Mouse (Mus musculus) brain, adult 10 weeks (tissue): ENCODE data around the gene Serpinb9b. TPM values are rescaled to one million over a fixed set of nuclear protein-coding genes. Genes with fewer than 3 reads are reported as not detected.

ENCODE experiments used
- polyA plus RNA-seq: library from polyadenylated mRNA; stranded (reverse); fragments of 350-450 nt; fragmentation: Illumina TruSeq; extraction: RNeasy Lipid Tissue Mini Kit (QIAGEN cat#74804); gene quantifications from one replicate; pipeline ENCODE4 v1.2.3, GENCODE M21; 2015; ENCODE audit warnings: low read depth, low replicate concordance

The Serpinb9b gene
- polyA plus RNA-seq, result not detected

DNA sequence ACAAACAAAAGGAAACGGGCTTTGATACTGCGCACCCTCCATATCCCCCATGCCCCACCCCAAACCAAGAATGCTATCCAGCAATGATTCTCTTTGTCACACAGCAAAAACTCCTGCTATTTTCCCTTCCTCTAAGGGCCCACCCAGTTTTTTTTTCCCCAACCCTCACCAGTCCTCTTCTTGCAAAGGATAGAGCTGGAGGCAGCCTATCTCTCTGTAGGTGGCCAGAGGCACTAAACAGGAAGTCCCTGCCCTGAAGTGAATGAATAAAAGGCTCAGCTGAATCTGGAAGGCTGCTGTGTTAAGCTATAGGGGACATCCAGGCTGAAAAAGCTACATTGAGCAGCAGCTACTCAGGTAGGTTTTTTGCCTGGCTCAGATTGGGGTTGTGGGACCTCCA, at the start of gene Serpinb9b:
Gene Serpinb9b (plus strand): TSS at position 173 of the 400 bp plus-strand sequence.

DNA sequence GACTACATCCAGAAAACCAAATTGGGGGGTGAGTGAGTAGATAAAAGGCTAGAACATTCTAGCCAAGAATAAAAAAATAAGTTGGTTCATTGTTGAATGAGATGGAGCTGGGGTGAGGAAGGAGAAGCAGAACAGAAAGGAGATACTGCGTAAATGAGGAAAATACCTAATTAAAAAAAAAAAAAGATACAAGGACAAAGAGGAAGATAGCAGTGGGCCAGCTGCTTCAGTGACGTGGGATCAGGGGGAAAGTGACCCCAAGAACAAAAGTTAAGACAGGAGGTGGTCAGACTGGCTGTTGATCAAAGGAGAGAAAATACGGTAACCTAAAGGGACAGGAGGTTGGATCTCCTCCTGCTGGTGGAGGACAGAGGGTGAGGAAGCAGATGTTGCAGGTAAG, 24.3 kb upstream of the Serpinb9b start, which contains the start of gene Serpinb9:
Gene Serpinb9 (plus strand): TSS at position 301 of the 400 bp plus-strand sequence.

DNA sequence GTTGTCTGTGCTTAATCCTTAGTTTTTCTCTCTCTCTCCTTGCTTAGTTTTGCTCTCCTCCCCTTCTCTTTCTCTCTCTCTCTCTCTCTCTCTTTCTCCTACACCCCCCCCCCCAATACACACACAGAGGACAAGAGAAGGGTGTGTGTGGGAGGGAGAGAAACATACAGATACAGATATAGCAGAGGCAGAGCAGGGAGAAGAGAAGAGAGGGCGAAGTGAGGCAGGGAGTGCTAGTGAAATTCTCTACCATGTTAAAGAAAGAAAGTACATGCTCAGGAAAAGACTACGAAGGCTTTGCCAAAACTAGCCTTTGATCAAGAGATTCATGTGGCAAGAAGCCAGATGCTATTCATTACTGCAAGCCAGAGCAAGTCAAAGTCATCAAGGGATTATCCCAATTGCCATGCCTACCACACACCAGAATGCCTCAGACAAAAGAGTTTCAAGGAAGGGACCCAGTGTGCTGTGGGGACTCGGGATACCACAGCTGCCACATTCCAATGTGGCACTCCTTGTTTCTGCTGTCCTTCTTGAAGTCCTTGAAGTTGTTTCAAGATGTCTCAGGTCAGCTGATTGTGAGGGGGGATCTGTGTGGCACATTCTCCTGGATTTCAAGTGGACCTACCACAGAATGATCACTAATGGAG, 51.0 kb downstream of the Serpinb9b start, which contains the start of gene Serpinb1b:
Gene Serpinb1b (plus strand): TSS at position 520 of the 650 bp plus-strand sequence.

Other genes starting within 250 kb of the Serpinb9b start
- 0.36 TPM for gene Mylk4, start 243.5 kb upstream of the Serpinb9b start, polyA plus RNA-seq
- gene Wrnip1, start 225.4 kb upstream of the Serpinb9b start, polyA plus RNA-seq, result 44.9 TPM
- not detected for gene D930007J09Rik, start 224.6 kb upstream of the Serpinb9b start, polyA plus RNA-seq
- 26.6 TPM for gene Serpinb1a, start 176.2 kb upstream of the Serpinb9b start, polyA plus RNA-seq
- gene Serpinb1c, start 129.2 kb upstream of the Serpinb9b start, polyA plus RNA-seq, result not detected
- 2.8 TPM for gene Serpinb6b, start 62.2 kb upstream of the Serpinb9b start, polyA plus RNA-seq
- 10.0 TPM for gene Serpinb9, start 24.2 kb upstream of the Serpinb9b start, polyA plus RNA-seq
- 3.3 TPM for gene Serpinb1b, start 51.2 kb downstream of the Serpinb9b start, polyA plus RNA-seq
- gene Serpinb9c, start 132.3 kb downstream of the Serpinb9b start, polyA plus RNA-seq, result not detected
- gene Serpinb9d, start 165.5 kb downstream of the Serpinb9b start, polyA plus RNA-seq, result not detected
- not detected for gene Serpinb9e, start 222.2 kb downstream of the Serpinb9b start, polyA plus RNA-seq